Mouse (Mus musculus) cerebellum, adult (tissue): Measurements from ENCODE around the gene Ehd4.

Experiments used
- ATAC-seq: cut with Nextera tagmentation; 2 replicates; pipeline ENCODE4 v1.9.2; 2017; ENCODE audit warnings: mild to moderate bottlenecking, moderate library complexity, mixed read lengths; ENCODE audit not compliant: insufficient number of reproducible peaks, low FRiP score, low TSS enrichment

Gene Ehd4

DNA sequence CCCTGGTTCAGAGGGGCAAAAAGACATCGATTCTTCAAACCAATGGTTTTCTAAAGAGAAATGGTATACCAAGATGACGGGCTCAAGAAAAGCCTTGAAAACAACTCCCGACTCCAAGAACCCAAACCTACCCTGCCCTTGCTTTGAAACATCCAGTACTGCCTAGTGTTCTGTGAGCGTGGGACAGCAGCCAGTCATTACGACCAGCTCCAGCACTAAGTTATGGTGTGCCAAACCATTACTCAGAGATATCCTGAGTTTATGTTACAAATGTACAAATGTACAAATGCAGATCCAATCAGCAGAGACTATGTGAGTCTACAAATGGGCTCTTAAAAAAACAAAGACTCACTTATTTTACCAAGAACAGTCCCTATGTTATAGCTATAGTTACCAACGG is 40.9 kb downstream of the Ehd4 start:
- no peak for ATAC-seq

GRCm38 (mm10) chr2:120111596-120111995 is 42.8 kb downstream of the Ehd4 start:
- no peak for ATAC-seq

- no peak for ATAC-seq
These were observed 43.2 kb downstream of the Ehd4 start for GRCm38 (mm10) chr2:120111172-120111571.

- no peak for ATAC-seq
These were observed 46.3 kb downstream of the Ehd4 start for GRCm38 (mm10) chr2:120108077-120108476.

DNA sequence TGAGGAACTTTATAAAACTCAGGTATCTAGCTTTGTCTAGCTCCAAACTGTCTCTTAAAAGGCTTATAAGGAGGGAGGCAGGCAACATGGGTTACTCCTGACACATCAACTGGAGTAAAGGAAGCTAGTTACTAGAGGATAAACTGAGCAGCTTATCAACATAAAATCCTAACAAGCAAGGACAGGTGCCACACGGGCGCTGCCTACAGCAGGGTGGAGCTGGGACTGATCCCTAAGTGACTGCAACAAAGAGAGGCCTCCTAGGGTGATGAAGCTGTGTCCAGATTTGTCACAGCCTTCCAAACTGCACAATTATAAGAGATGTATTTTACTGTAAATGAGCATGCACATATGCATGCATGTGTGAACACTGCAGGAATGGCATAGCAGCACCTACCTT is 47.0 kb downstream of the Ehd4 start:
- ATAC-seq, result no peak

DNA sequence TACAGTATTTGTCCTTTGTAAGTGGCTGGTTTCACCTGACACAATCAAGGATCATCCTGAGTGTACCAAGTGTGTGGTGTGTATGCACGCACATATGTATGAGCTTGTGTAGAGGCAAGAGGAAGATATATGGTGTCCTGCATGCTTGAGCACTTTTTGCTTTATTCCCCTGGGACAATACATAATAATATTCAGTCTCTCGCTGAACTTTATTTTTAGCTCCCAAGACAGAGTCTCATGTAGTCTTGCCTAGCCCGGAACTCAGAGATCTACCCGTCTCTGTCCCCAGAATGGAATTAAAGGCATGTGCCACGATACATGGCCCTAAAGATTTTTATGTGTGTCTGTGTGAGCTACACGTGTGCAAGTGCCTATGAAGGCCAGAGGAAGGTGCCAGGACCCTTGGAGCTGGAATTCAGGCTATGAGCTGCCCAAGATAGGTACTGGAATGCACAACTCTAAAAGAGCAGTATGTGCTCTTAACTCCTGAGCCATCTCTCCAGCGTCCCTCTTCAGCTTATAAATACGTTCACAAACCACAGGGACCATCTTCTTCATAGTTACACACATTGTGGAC is 47.9 kb downstream of the Ehd4 start:
- no peak for ATAC-seq

GRCm38 (mm10) chr2:120105861-120106260 is 48.5 kb downstream of the Ehd4 start:
- no peak for ATAC-seq

DNA sequence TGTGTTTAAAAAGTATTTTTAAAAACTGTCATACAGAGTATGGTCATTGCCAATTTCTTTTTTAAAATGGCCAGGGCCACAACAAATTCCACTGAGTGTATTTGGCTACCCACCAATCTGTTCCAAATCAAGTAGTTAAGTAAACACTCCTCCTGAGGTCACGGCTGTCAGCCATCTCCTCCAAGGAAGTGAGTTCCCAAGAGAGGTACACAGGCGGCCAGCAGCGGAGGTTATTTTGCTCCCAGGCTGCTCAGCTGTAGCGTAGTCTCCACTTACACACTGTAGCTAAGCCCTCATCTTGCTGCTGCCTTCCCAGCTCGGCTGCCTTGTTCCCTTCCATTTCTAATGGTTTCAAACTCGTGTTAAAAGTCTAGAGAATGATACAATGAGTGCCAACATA is 51.5 kb downstream of the Ehd4 start:
- ATAC-seq, result no peak

- ATAC-seq, result no peak
These were observed 52.0 kb downstream of the Ehd4 start for GRCm38 (mm10) chr2:120102450-120102849.

DNA sequence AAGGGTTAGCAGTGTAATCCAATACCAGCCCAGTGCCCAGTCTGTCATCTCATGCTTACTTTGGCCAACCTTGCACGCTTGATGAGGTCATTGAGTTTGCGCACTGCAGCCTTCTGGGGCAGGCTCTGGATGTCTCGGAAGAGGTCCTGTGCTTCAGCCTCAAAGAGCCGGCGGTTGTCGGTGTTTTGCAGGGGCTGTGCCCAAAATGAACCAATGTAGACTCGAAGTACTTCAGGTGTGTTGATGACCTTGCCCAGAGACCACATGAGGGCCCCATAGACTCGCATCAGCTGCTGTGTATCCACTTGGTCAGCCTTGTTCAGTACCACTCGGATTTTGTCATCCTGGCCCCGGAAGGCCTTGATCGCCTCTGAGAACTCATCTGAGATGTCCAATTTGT is 52.4 kb downstream of the Ehd4 start:
- ATAC-seq, result no peak

DNA sequence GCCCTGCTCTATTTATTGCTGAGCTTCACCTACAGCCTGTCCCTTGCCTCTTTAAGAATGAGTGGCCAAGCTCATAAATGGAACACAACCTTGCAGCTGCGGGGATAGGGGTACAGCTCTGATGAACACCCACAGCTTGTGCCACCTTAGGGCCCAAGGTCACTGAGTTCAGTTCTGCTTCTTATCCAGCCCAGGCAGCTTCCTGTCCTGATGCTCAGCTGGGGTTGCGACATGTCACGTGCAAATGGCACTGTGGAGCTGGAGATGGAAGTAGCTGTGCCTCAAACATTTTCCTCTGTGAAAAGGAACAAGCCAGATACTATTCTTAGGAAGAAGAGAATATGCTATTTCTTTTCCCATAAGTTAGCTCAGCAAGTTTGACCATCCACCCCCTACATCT is 54.5 kb downstream of the Ehd4 start:
- no peak for ATAC-seq

DNA sequence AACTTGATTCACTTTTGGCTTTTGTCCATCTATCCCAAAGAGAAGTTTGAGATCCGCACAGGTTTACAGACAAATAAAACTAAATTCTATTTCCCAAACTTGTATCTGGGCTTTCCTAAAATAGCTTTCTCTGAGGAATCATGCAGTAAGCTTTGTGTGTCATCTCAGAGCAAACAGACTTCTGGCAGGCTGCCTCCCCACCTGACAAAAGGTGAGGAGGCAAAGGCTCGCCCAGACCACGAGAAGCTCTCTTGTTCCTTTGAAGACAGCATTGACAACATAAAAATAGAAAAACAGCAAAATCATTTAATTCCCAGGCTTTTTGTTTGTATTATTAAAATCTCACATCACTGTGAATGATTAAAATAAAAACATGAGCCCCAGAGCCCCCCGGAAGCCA is 55.1 kb downstream of the Ehd4 start:
- no peak for ATAC-seq

DNA sequence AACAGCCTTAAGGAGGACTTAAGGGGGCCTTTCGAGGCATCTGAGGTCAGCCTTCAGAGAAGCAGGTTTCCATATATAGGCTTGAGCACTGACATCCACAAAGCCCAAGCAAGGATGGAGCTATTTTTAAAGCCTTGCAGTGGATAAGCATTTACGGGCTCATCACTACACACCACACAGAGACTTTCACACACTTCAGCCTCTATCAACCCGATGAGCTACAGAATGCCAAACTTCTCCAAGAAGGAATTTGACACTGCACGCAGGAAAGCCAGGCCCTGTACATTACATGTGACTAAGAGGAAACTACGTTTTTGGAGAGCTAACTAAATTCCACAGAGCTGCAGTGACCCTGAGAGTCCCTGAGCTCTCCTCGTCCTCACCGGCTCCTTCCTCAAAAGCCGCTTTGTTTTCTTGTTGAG is 55.6 kb downstream of the Ehd4 start:
- no peak for ATAC-seq

GRCm38 (mm10) chr2:120097868-120098267 is 56.5 kb downstream of the Ehd4 start:
- ATAC-seq, result no peak

- no peak for ATAC-seq
These were observed 57.7 kb downstream of the Ehd4 start for GRCm38 (mm10) chr2:120096711-120097110.

- ATAC-seq, result no peak
These were observed 58.2 kb downstream of the Ehd4 start for GRCm38 (mm10) chr2:120096191-120096590.

GRCm38 (mm10) chr2:120095171-120095570 is 59.2 kb downstream of the Ehd4 start:
- ATAC-seq, result no peak

GRCm38 (mm10) chr2:120093671-120094430 is 60.6 kb downstream of the Ehd4 start:
- ATAC-seq, result no peak

GRCm38 (mm10) chr2:120090979-120091378 is 63.4 kb downstream of the Ehd4 start:
- no peak for ATAC-seq

GRCm38 (mm10) chr2:120087897-120088296 is 66.5 kb downstream of the Ehd4 start:
- ATAC-seq, result no peak

GRCm38 (mm10) chr2:120087391-120087790 is 67.0 kb downstream of the Ehd4 start:
- ATAC-seq, result no peak

- no peak for ATAC-seq
These were observed 68.4 kb downstream of the Ehd4 start for GRCm38 (mm10) chr2:120086038-120086437.
